19 mouse cellular contexts compared by ENCODE assay signal in the genomic region with DNA sequence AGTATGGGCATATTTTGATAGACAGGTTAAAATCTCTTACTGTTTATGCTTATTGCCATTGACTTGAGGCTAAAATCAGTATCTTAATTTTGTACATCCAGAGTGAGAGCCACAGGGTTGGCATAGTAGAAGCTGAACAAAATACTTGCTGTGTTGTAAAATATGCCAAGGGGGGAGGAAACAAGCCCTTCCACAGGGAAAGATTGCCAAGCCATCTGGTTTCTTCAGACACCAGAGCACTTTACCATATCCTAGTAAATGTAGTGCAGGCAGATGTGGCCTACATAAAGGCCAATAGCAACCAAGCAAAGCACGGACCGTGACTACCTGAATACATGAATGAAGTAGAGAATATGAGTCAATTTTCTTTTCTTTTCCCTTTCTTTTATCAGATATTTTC. TPM values are rescaled to one million over a fixed set of nuclear protein-coding genes. Genes with fewer than 3 reads are reported as not detected.
DNase-seq lines count a peak whose midpoint lies in the region; ATAC-seq and TF ChIP-seq lines count a peak whose summit lies in the region.
"Had no signal": no experiment of that assay in that cellular context is flagged by ENCODE, and none has a peak within 500 bp of the region (broad histone marks: within the 10 kb centered on the region; RNA-seq: fewer than 3 reads in every experiment).

No protein-coding gene starts in this region.

- no peaks in the 10 kb centered on the region; the same call in 1 of the 2 replicates for H3K4me1 ChIP-seq in forebrain, embryonic 16.5 days (replicated peaks; ENCODE audit: control insufficient read depth, insufficient read depth, low read length)
- H3K4me1 ChIP-seq in forebrain, embryonic 15.5 days = no peaks in the 10 kb centered on the region
- H3K4me1 ChIP-seq in limb, embryonic 13.5 days = peaks cover 9% of the 10 kb centered on the region; the same call in 1 of the 2 replicates
- peaks cover 11% of the 10 kb centered on the region for H3K4me1 ChIP-seq in limb, embryonic 10.5 days
- H3K4me1 ChIP-seq in embryonic fibroblast, embryonic 13.5 days (ENCODE audit: control insufficient read depth, insufficient read depth, low read length) = peaks cover 13% of the 10 kb centered on the region
- H3K4me1 ChIP-seq: embryonic facial prominence, embryonic 13.5 days; heart, embryonic 12.5 days; hindbrain, embryonic 10.5 days; intestine, embryonic 15.5 days had no signal

- ATAC-seq in forebrain, embryonic 16.5 days = 0 out of 2 replicates have a peak, but pooled peaks have one; percentile 54
- no peak for ATAC-seq in forebrain, embryonic 15.5 days (replicated peaks)
- peak; percentile 44; the same call in 1 of the 2 replicates for ATAC-seq in limb, embryonic 13.5 days (ENCODE audit: low FRiP score, low read depth)
- ATAC-seq: activated CD4-positive, CD25-positive, alpha-beta regulatory T cell, adult 4 months; intestine, embryonic 15.5 days; Patski had no signal

- WGBS in forebrain, embryonic 16.5 days = 83% methylated on average over 2 of the region's 2 CpGs
- 71% methylated on average over 2 of the region's 2 CpGs for WGBS in forebrain, embryonic 15.5 days
- WGBS in limb, embryonic 13.5 days = 67% methylated on average over 2 of the region's 2 CpGs
- WGBS in limb, embryonic 10.5 days = 99% methylated on average over 2 of the region's 2 CpGs

- TF ChIP-seq POLR2A in embryonic fibroblast, embryonic 13.5 days (IDR thresholded peaks at IDR 0.05; ENCODE audit: low read depth, low read length) = no peak

- H3K36me3 ChIP-seq in forebrain, embryonic 16.5 days (ENCODE audit: control insufficient read depth, insufficient read depth) = no peaks in the 10 kb centered on the region
- no peaks in the 10 kb centered on the region for H3K36me3 ChIP-seq in forebrain, embryonic 15.5 days
- no peaks in the 10 kb centered on the region for H3K36me3 ChIP-seq in limb, embryonic 13.5 days
- H3K36me3 ChIP-seq in limb, embryonic 10.5 days = no peaks in the 10 kb centered on the region
- H3K36me3 ChIP-seq: embryonic facial prominence, embryonic 13.5 days; heart, embryonic 12.5 days; hindbrain, embryonic 10.5 days; intestine, embryonic 15.5 days had no signal

- no peak overlapping the region for H3K4me3 ChIP-seq in forebrain, embryonic 16.5 days (replicated peaks; ENCODE audit: low read length)
- no peak overlapping the region for H3K4me3 ChIP-seq in forebrain, embryonic 15.5 days
- H3K4me3 ChIP-seq in limb, embryonic 13.5 days = no peak overlapping the region
- H3K4me3 ChIP-seq in limb, embryonic 10.5 days = no peak overlapping the region
- no peak overlapping the region for H3K4me3 ChIP-seq in embryonic fibroblast, embryonic 13.5 days (ENCODE audit: insufficient read depth, low read length)
- H3K4me3 ChIP-seq: embryonic facial prominence, embryonic 13.5 days; gastrocnemius, adult 2 months; heart, embryonic 12.5 days; hindbrain, embryonic 10.5 days; intestine, embryonic 15.5 days had no signal

- no peaks in the 10 kb centered on the region for H3K9me3 ChIP-seq in forebrain, embryonic 16.5 days (ENCODE audit: control insufficient read depth, low read length)
- H3K9me3 ChIP-seq in forebrain, embryonic 15.5 days = no peaks in the 10 kb centered on the region
- H3K9me3 ChIP-seq in limb, embryonic 13.5 days = no peaks in the 10 kb centered on the region
- H3K9me3 ChIP-seq in limb, embryonic 10.5 days (replicated peaks) = no peaks in the 10 kb centered on the region
- H3K9me3 ChIP-seq: embryonic facial prominence, embryonic 13.5 days; heart, embryonic 12.5 days; hindbrain, embryonic 10.5 days; intestine, embryonic 15.5 days had no signal

- H3K27me3 ChIP-seq in forebrain, embryonic 16.5 days (replicated peaks; ENCODE audit: control insufficient read depth, insufficient read depth, low read length) = no peaks in the 10 kb centered on the region
- no peaks in the 10 kb centered on the region for H3K27me3 ChIP-seq in forebrain, embryonic 15.5 days
- no peaks in the 10 kb centered on the region for H3K27me3 ChIP-seq in limb, embryonic 13.5 days
- no peaks in the 10 kb centered on the region for H3K27me3 ChIP-seq in limb, embryonic 10.5 days (ENCODE audit: low read depth, poor library complexity, severe bottlenecking)
- H3K27me3 ChIP-seq: embryonic facial prominence, embryonic 13.5 days; heart, embryonic 12.5 days; intestine, embryonic 15.5 days; Patski had no signal

- TF ChIP-seq CTCF in embryonic fibroblast, embryonic 13.5 days (IDR thresholded peaks at IDR 0.05; ENCODE audit: borderline replicate concordance, insufficient read depth, low read length) = no peak

- no peak for DNase-seq in limb, embryonic 10.5 days (ENCODE audit: low spot score)
- DNase-seq in urinary bladder, postnatal 4 days (ENCODE audit: low spot score in 2 of 2) = no peak
- DNase-seq: adrenal gland, postnatal 14 days; cerebellum, adult 11 months; cerebellum, adult 9-10 months; cerebellum, postnatal 36 days; gastrocnemius, adult 2 months; gastrocnemius, postnatal 25 days had no signal

- no peak overlapping the region for H3K27ac ChIP-seq in forebrain, embryonic 16.5 days (ENCODE audit: low read length)
- no peak overlapping the region for H3K27ac ChIP-seq in forebrain, embryonic 15.5 days (replicated peaks)
- no peak overlapping the region for H3K27ac ChIP-seq in limb, embryonic 13.5 days
- H3K27ac ChIP-seq in limb, embryonic 10.5 days = no peak overlapping the region
- H3K27ac ChIP-seq in embryonic fibroblast, embryonic 13.5 days (ENCODE audit: insufficient read depth, low read length) = peak overlapping the region; percentile 40; the same call in 1 of the 2 replicates
- H3K27ac ChIP-seq: embryonic facial prominence, embryonic 13.5 days; gastrocnemius, adult 2 months; hindbrain, embryonic 10.5 days; hindbrain, embryonic 14.5 days; intestine, embryonic 15.5 days had no signal

- no peak overlapping the region for H3K4me2 ChIP-seq in forebrain, embryonic 16.5 days (ENCODE audit: low read length)
- H3K4me2 ChIP-seq in forebrain, embryonic 15.5 days (replicated peaks) = no peak overlapping the region
- no peak overlapping the region for H3K4me2 ChIP-seq in limb, embryonic 13.5 days (replicated peaks)
- H3K4me2 ChIP-seq: embryonic facial prominence, embryonic 13.5 days; heart, embryonic 12.5 days; hindbrain, embryonic 14.5 days; intestine, embryonic 15.5 days had no signal

- no peak overlapping the region for H3K9ac ChIP-seq in forebrain, embryonic 16.5 days (replicated peaks; ENCODE audit: low read depth, low read length)
- no peak overlapping the region for H3K9ac ChIP-seq in forebrain, embryonic 15.5 days (replicated peaks)
- no peak overlapping the region for H3K9ac ChIP-seq in limb, embryonic 13.5 days
- H3K9ac ChIP-seq: embryonic facial prominence, embryonic 13.5 days; heart, embryonic 12.5 days; hindbrain, embryonic 14.5 days; intestine, embryonic 15.5 days had no signal

RNA-seq across cellular contexts. Expression of gene Prg4, which starts 23.2 kb away (rescaled TPM):
- polyA plus RNA-seq in forebrain, embryonic 16.5 days (2015; fragmentation: Nextera tagmentation; extraction: Ambion mirVana) = 0.53 and 0.68 TPM in 2 replicates
- 0.45 and 0.62 TPM in 2 replicates for polyA plus RNA-seq in forebrain, embryonic 15.5 days (2015; fragmentation: Nextera tagmentation; extraction: Ambion mirVana)
- 1.4 and 1.6 TPM in 2 replicates for polyA plus RNA-seq in limb, embryonic 13.5 days (2015; fragmentation: Nextera tagmentation; extraction: Ambion mirVana)
- polyA plus RNA-seq in limb, embryonic 10.5 days (2016; fragmentation: Nextera tagmentation; extraction: Ambion mirVana) = 0.46 and 0.51 TPM in 2 replicates
- 3.8 and 4.6 TPM in 2 replicates for polyA plus RNA-seq in embryonic fibroblast, embryonic 13.5 days (2011; ENCODE audit: insufficient read length, low read depth, missing spikeins)
